Mouse (Mus musculus): ENCODE data around the gene Ppp3ca. TPM values are rescaled to one million over a fixed set of nuclear protein-coding genes. Genes with fewer than 3 reads are reported as not detected.

Ppp3ca gene
- polyA plus RNA-seq, 1 experiment from 2014 or later: 21.6 TPM

- Histone ChIP-seq H3K9ac (replicated peaks) (no peak overlapping the region), H3K36me3 (replicated peaks; ENCODE audit: insufficient read depth, low read length) (no peaks in the 10 kb centered on the region), H3K4me1 (ENCODE audit: insufficient read depth) (peaks cover 4% of the 10 kb centered on the region), H3K9me3 (ENCODE audit: low read length) (no peaks in the 10 kb centered on the region), H3K4me3 (ENCODE audit: low read depth, low read length) (no peak overlapping the region), H3K27me3 (ENCODE audit: insufficient read depth, low read length) (no peaks in the 10 kb centered on the region), H3K27ac (ENCODE audit: low read depth) (no peak overlapping the region), H3K4me2 (ENCODE audit: low read depth, low read length) (no peak overlapping the region)
- TF ChIP-seq EP300 (IDR thresholded peaks at IDR 0.05; ENCODE audit: low read depth): no peak
- WGBS (ENCODE audit: insufficient replicate concordance): 73% methylated on average over 2 of the region's 2 CpGs
- no peak for ATAC-seq
- DNase-seq: no peak
These were observed 58.0 kb downstream of the Ppp3ca start for GRCm38 (mm10) chr3:136727877-136728276.

GRCm38 (mm10) chr3:136729978-136730377 lies 60.1 kb downstream of the Ppp3ca start:
- Histone ChIP-seq H3K27me3 (ENCODE audit: insufficient read depth, low read length) (no peaks in the 10 kb centered on the region), H3K9me3 (ENCODE audit: low read length) (no peaks in the 10 kb centered on the region), H3K4me2 (ENCODE audit: low read depth, low read length) (no peak overlapping the region), H3K4me1 (ENCODE audit: insufficient read depth) (no peaks in the 10 kb centered on the region; the same call in 1 of the 2 replicates), H3K27ac (ENCODE audit: low read depth) (no peak overlapping the region), H3K4me3 (ENCODE audit: low read depth, low read length) (no peak overlapping the region), H3K9ac (replicated peaks) (no peak overlapping the region), H3K36me3 (replicated peaks; ENCODE audit: insufficient read depth, low read length) (no peaks in the 10 kb centered on the region)
- DNase-seq: no peak
- no peak for ATAC-seq
- TF ChIP-seq CTCF (IDR thresholded peaks at IDR 0.05; ENCODE audit: low read depth) (no peak), EP300 (IDR thresholded peaks at IDR 0.05; ENCODE audit: low read depth) (no peak)
- WGBS (ENCODE audit: insufficient replicate concordance): 71% methylated on average over 10 of the region's 10 CpGs

- WGBS (ENCODE audit: insufficient replicate concordance): 91% methylated on average over 6 of the region's 6 CpGs
- DNase-seq: no peak
- TF ChIP-seq EP300 (IDR thresholded peaks at IDR 0.05; ENCODE audit: low read depth) (no peak), CTCF (IDR thresholded peaks at IDR 0.05; ENCODE audit: low read depth) (no peak)
- H3K9ac ChIP-seq (replicated peaks): no peak overlapping the region
- no peak for ATAC-seq
- H3K36me3 ChIP-seq (replicated peaks; ENCODE audit: insufficient read depth, low read length): no peaks in the 10 kb centered on the region
- peaks cover 4% of the 10 kb centered on the region; the same call in 1 of the 2 replicates for H3K4me1 ChIP-seq (ENCODE audit: insufficient read depth)
- H3K4me2 ChIP-seq (ENCODE audit: low read depth, low read length): no peak overlapping the region
- no peak overlapping the region for H3K4me3 ChIP-seq (ENCODE audit: low read depth, low read length)
- H3K9me3 ChIP-seq (ENCODE audit: low read length): no peaks in the 10 kb centered on the region
- H3K27me3 ChIP-seq (ENCODE audit: insufficient read depth, low read length): no peaks in the 10 kb centered on the region
- no peak overlapping the region for H3K27ac ChIP-seq (ENCODE audit: low read depth)
These were observed 61.7 kb downstream of the Ppp3ca start for GRCm38 (mm10) chr3:136731579-136731978.

GRCm38 (mm10) chr3:136736021-136736420 lies 66.1 kb downstream of the Ppp3ca start:
- Histone ChIP-seq H3K4me3 (ENCODE audit: low read depth, low read length) (no peak overlapping the region), H3K4me1 (ENCODE audit: insufficient read depth) (peaks cover 13% of the 10 kb centered on the region), H3K4me2 (ENCODE audit: low read depth, low read length) (no peak overlapping the region), H3K27ac (ENCODE audit: low read depth) (peak overlapping the region; percentile 57; the same call in 1 of the 2 replicates), H3K27me3 (ENCODE audit: insufficient read depth, low read length) (no peaks in the 10 kb centered on the region), H3K36me3 (replicated peaks; ENCODE audit: insufficient read depth, low read length) (no peaks in the 10 kb centered on the region), H3K9ac (replicated peaks) (no peak overlapping the region), H3K9me3 (ENCODE audit: low read length) (no peaks in the 10 kb centered on the region)
- no peak for ATAC-seq
- DNase-seq: no peak
- TF ChIP-seq EP300 (IDR thresholded peaks at IDR 0.05; ENCODE audit: low read depth) (no peak), CTCF (IDR thresholded peaks at IDR 0.05; ENCODE audit: low read depth) (no peak)
- 58% methylated on average over 1 of the region's 1 CpGs for WGBS (ENCODE audit: insufficient replicate concordance)

GRCm38 (mm10) chr3:136736773-136737298 lies 66.9 kb downstream of the Ppp3ca start:
- Histone ChIP-seq H3K27me3 (ENCODE audit: insufficient read depth, low read length) (no peaks in the 10 kb centered on the region), H3K9me3 (ENCODE audit: low read length) (no peaks in the 10 kb centered on the region), H3K36me3 (replicated peaks; ENCODE audit: insufficient read depth, low read length) (no peaks in the 10 kb centered on the region), H3K4me2 (ENCODE audit: low read depth, low read length) (no peak overlapping the region), H3K9ac (replicated peaks) (no peak overlapping the region), H3K4me1 (ENCODE audit: insufficient read depth) (peaks cover 13% of the 10 kb centered on the region), H3K4me3 (ENCODE audit: low read depth, low read length) (no peak overlapping the region), H3K27ac (ENCODE audit: low read depth) (peak overlapping the region; percentile 57; the same call in 1 of the 2 replicates)
- TF ChIP-seq CTCF (IDR thresholded peaks at IDR 0.05; ENCODE audit: low read depth) (no peak), EP300 (IDR thresholded peaks at IDR 0.05; ENCODE audit: low read depth) (peak; percentile 42; the same call in 1 of the 2 replicates)
- peak; percentile 49 for DNase-seq
- WGBS (ENCODE audit: insufficient replicate concordance): 47% methylated on average over 7 of the region's 7 CpGs
- peak; percentile 95 for ATAC-seq

GRCm38 (mm10) chr3:136738474-136738873 lies 68.5 kb downstream of the Ppp3ca start:
- no peaks in the 10 kb centered on the region for H3K36me3 ChIP-seq (replicated peaks; ENCODE audit: insufficient read depth, low read length)
- TF ChIP-seq EP300 (IDR thresholded peaks at IDR 0.05; ENCODE audit: low read depth): no peak
- TF ChIP-seq CTCF (IDR thresholded peaks at IDR 0.05; ENCODE audit: low read depth): no peak
- no peaks in the 10 kb centered on the region for H3K9me3 ChIP-seq (ENCODE audit: low read length)
- ATAC-seq (no peak), DNase-seq (no peak)
- no peaks in the 10 kb centered on the region for H3K27me3 ChIP-seq (ENCODE audit: insufficient read depth, low read length)
- WGBS (ENCODE audit: insufficient replicate concordance): 88% methylated on average over 1 of the region's 1 CpGs
- no peak overlapping the region for H3K4me2 ChIP-seq (ENCODE audit: low read depth, low read length)
- no peak overlapping the region for H3K27ac ChIP-seq (ENCODE audit: low read depth)
- no peak overlapping the region for H3K9ac ChIP-seq (replicated peaks)
- H3K4me3 ChIP-seq (ENCODE audit: low read depth, low read length): no peak overlapping the region
- H3K4me1 ChIP-seq (ENCODE audit: insufficient read depth): peaks cover 17% of the 10 kb centered on the region

All from liver, postnatal 0 days (tissue).